Mouse (Mus musculus) ZHBTc4 (cell line): ENCODE measurements at regions not wholly inside any gene's neighbourhood (a gene's known extent, or its start where the extent isn't known, plus 50 kb on each side); places are given as distances from the start of the nearest gene placed in this dataset.

Source experiments
- DNase-seq: peaks from one replicate; pipeline ENCODE4 v3.0.0-alpha.2; 2011; ENCODE audit warnings: low read depth, low spot score

DNA sequence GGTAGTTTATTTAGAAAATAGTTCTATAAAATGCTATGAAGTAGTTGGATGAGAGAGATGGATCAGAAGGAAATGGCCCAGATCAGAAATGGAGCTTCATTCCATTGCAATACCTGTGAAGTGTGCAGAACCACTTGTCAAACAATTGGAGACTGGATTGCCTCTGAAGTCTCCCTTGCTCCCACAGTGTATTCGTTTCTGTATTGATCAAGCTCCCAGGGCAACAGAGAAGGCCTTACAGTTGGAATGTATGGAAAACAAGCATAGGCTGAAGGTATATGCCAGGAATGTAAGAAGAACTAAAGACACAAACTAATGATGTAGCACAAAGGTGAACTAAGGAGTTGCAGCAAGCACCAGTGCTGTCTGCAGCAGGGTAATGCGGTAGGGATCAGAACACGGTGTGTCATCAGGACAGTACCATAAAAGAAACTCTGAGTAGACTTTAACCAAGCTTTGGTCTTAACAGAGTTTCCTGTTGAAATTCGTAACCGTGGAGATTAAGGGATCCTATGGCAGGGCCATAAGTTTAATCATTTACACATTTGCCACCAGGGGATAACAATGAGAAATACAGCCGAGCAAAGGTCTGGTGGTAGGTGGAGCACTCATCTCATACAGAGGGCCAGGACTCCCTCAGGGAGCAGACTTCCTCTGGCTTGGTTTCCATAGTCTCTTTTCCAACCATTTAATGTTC lies 732.9 kb upstream of the 2610301B20Rik start:
- no peak for DNase-seq

- no peak for DNase-seq
These were observed 724.4 kb upstream of the 2610301B20Rik start for GRCm38 (mm10) chr4:10149911-10150310.

DNA sequence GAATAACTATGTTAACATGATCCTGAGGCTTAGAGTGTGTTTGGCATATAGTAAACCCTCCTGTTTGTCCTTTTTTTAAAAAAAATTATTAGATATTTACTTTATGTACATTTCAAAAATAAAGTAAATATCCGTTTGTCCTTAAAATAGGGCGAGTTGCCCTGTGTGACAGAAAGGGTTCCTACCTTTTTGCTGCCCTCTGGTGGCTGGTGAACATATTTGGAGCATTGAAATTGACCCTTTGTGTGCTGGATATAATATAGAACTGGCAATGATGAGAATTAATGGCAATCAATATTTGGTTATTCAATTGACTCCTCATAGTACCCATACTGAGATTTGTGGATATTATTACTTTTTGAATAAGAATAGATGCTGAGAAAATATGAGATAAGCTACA lies 723.8 kb upstream of the 2610301B20Rik start:
- DNase-seq = peak; percentile 58

DNA sequence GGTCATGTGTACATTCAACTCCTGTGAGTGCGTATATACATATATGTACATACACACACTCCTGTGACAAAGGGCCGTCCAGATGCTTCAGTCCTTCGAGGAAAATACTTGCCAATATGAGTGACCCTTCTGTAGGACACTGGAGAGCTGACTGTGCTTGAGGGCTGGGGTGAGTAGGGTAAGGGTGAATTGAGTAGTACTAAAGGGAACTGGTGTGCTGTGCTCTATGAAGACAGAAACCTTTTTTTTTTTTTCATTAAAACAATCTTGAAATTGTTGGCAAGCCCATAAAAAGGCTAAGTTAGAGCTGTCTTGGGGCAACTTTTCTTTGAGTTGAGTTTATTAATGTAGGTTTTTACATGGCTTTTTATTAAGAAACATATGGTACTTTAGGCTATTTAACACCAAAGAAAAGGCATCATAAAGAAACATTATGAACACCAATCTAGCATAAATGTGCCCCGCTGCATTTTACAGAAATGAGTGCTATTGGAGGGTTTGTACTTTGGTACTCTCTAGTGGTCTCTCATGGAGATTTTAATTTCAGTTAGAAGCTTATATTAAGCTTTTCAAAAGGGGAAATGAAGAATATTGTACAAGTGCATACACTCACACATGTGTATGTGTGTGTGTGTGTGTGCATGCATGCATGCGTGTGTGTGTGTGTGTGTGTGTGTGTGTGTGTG lies 718.5 kb upstream of the 2610301B20Rik start:
- DNase-seq = no peak

DNA sequence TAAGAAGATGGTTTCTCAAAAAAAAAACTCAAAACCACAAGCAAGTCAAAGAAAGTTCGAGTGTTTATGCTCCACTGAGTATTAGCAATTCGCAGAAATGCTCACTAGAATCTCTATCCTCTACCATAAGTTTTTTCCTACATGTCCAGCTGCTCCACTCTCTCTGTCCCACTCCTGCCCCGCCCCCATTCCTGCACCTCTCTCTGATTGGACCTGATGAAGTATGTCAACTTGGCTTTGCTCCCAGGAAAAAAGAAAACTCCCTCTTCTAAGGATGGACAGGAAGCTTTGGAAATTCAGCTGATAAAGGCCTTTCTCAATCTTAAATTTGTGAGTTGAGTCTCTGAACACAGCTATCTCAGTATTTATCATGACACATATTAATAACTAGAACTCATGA lies 684.4 kb upstream of the 2610301B20Rik start:
- DNase-seq = no peak

- DNase-seq = no peak
These were observed 676.9 kb upstream of the 2610301B20Rik start for GRCm38 (mm10) chr4:10197245-10197943.

GRCm38 (mm10) chr4:10201835-10202234 lies 672.5 kb upstream of the 2610301B20Rik start:
- DNase-seq = peak; percentile 4

DNA sequence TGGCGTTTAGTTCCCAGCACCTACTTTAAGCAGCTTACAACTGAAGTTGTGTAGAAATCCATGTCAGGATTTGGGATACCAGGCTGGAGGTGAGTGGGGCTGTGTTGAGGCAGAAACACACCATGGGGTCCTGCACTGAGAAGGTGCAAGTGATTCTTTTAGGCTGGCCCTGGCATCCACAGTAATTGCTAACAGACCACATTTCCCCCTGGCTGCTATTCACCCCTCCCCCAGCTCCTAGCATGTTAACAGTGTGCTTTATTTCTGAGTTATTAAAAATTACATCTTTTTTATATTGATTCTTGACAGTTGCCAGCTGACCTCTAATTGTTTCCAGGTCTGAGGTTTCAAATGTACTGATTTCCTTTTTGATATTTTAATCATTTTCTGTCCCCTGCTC lies 670.1 kb upstream of the 2610301B20Rik start:
- no peak for DNase-seq

GRCm38 (mm10) chr4:10209324-10209923 lies 664.9 kb upstream of the 2610301B20Rik start:
- DNase-seq = no peak

- DNase-seq = no peak
These were observed 663.0 kb upstream of the 2610301B20Rik start for GRCm38 (mm10) chr4:10211303-10211702.

DNA sequence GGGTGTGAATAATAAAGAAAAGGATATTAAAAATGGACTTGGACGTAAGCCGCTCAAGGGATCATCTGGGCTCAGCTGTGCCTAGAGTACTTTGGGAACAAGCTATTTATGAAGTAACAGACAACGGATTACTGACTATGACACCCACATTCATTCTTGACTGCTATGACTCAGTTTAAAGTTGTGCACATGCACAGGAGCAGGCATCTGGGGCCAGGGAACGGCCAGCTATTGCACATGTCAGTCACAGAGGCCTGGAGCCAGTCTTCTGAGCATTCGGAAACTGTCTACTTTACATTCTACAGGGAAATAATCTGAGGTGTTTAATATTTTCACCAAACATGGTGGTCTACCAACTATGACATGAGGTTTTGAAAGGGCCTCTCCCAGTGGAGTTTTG lies 639.0 kb upstream of the 2610301B20Rik start:
- DNase-seq = no peak

DNA sequence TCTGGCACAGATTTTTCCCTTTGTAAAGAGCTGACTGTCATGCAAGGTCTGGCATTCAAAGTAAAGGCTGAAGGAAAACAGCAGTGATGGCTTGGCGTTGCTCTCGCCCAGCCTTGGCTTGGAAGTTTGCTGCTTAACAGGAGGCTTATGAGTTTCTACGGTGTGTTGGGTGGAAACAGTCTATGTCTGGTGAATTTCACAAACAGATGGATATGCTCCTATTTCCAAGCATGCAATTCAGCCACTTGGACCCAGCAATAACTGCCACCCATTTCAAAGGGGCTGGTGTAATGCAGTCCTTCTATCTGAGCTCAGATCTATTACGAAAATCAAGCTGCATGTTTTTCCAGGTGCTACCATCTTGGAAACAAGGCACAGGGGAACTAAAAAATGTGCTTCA lies 632.2 kb upstream of the 2610301B20Rik start:
- no peak for DNase-seq

- no peak for DNase-seq
These were observed 631.4 kb upstream of the 2610301B20Rik start for GRCm38 (mm10) chr4:10242909-10243308.

- no peak for DNase-seq
These were observed 620.1 kb upstream of the 2610301B20Rik start for GRCm38 (mm10) chr4:10254029-10254690.

GRCm38 (mm10) chr4:10257537-10257936 lies 616.8 kb upstream of the 2610301B20Rik start:
- DNase-seq = no peak

DNA sequence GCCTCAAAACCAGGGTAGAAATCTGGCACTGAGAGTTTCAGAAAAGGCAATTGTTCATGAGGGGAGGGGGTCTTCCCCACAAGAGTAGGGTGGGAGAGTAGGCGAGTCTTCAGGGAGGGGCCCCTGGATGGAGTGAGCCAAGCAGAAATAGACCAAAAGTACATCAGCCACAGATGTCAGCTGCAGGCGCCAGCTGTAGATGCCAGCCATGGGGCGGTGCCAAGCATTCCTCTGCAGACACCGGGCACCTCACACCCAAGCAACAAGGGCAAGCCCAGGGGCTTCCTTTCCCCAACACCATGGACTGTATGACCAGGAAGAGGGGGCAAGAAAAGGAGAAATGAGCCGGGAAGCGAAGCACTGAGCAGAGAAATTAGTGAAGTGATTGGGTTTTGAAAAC lies 613.9 kb upstream of the 2610301B20Rik start:
- no peak for DNase-seq

DNA sequence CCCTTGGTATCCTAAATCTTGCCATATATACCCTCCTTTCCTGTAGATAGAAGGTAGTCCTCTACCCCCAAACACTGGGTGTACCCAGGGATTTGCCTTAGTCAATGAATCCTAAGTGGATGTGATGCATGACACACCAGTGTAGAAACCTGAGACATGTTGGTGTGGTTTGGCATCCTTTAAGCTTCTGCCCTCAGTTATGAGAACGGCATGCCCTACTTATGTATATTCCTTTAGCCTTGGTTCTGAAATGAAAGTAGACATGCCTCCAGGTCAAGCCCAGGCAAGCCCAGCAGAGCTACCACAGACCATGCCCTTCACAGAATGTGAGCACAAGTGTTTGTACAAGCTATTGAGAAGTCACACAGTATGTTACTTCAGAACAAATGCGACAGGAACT lies 608.4 kb upstream of the 2610301B20Rik start:
- no peak for DNase-seq

- DNase-seq = no peak
These were observed 588.7 kb upstream of the 2610301B20Rik start for GRCm38 (mm10) chr4:10285562-10285961.

DNA sequence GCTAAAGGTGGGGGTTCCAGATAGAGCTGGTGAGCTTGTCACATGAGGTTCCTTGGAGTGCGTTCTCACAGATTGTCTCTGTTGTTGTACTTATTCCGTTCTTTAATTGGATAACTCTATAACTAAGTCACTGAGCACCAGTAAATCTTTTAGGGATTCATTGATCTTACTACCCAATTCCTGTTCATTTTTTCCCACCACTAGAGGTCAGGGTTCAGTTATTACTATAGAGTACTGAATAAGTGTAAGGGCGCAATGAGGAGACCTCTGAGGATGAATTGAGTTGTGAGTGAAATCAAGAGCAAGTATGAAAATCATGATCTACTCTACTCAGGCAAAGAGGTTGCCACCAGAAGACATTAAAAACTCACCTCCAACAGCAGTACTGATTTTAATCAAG lies 584.0 kb upstream of the 2610301B20Rik start:
- peak; percentile 51 for DNase-seq

GRCm38 (mm10) chr4:10295012-10295530 lies 579.2 kb upstream of the 2610301B20Rik start:
- DNase-seq = no peak

- DNase-seq = no peak
These were observed 578.1 kb upstream of the 2610301B20Rik start for GRCm38 (mm10) chr4:10296220-10296619.
